Mouse (Mus musculus) embryonic facial prominence, embryonic 10.5 days (tissue): Measurements from ENCODE around the gene Cnot10. TPM values are rescaled to one million over a fixed set of nuclear protein-coding genes. Genes with fewer than 3 reads are reported as not detected.
A peak's percentile ranks its signal among the peaks of the same experiment; 100 is the strongest.

Experiments used
- DNase-seq: peaks from one replicate; pipeline ENCODE4 v3.0.0-alpha.2; 2017; ENCODE audit warnings: low spot score
- H3K27ac ChIP-seq: fragments of 300-500 bp; sonication (generic); replicated peaks from 2 replicates; pipeline ENCODE4 v1.5.1; 2016; ENCODE audit warnings: mild to moderate bottlenecking
- H3K27me3 ChIP-seq: fragments of 300-500 bp; sonication (generic); replicated peaks from 2 replicates; pipeline ENCODE4 v1.6.1; 2016; ENCODE audit warnings: low read depth, mild to moderate bottlenecking; ENCODE audit not compliant: poor library complexity, severe bottlenecking
- H3K36me3 ChIP-seq: fragments of 300-500 bp; sonication (generic); replicated peaks from 2 replicates; pipeline ENCODE4 v1.6.1; 2016; ENCODE audit warnings: mild to moderate bottlenecking, moderate library complexity
- H3K4me1 ChIP-seq: fragments of 300-500 bp; sonication (generic); 2 replicates; pipeline ENCODE4 v1.6.1; 2016
- H3K4me3 ChIP-seq: fragments of 300-500 bp; sonication (generic); 2 replicates; pipeline ENCODE4 v1.5.1; 2016; ENCODE audit warnings: mild to moderate bottlenecking, moderate library complexity
- H3K9me3 ChIP-seq: fragments of 300-500 bp; sonication (generic); 2 replicates; pipeline ENCODE4 v1.6.1; 2016; ENCODE audit warnings: mild to moderate bottlenecking
- WGBS: fragments of 180-500 bp; shearing (Covaris S2); methylation state at CpG from one replicate; pipeline ENCODE4 v1.1.7; 2016; 5-methylcytosine and 5-hydroxymethylcytosine counted together
- polyA plus RNA-seq: library from polyadenylated mRNA; unstranded; fragments of >200 nt; fragmentation: Nextera tagmentation; extraction: Ambion mirVana; gene quantifications from 2 replicates; pipeline ENCODE4 v1.2.1, GENCODE M21; 2016

The Cnot10 gene
- polyA plus RNA-seq, 1 experiment from 2014 or later, result 74.3 TPM

DNA sequence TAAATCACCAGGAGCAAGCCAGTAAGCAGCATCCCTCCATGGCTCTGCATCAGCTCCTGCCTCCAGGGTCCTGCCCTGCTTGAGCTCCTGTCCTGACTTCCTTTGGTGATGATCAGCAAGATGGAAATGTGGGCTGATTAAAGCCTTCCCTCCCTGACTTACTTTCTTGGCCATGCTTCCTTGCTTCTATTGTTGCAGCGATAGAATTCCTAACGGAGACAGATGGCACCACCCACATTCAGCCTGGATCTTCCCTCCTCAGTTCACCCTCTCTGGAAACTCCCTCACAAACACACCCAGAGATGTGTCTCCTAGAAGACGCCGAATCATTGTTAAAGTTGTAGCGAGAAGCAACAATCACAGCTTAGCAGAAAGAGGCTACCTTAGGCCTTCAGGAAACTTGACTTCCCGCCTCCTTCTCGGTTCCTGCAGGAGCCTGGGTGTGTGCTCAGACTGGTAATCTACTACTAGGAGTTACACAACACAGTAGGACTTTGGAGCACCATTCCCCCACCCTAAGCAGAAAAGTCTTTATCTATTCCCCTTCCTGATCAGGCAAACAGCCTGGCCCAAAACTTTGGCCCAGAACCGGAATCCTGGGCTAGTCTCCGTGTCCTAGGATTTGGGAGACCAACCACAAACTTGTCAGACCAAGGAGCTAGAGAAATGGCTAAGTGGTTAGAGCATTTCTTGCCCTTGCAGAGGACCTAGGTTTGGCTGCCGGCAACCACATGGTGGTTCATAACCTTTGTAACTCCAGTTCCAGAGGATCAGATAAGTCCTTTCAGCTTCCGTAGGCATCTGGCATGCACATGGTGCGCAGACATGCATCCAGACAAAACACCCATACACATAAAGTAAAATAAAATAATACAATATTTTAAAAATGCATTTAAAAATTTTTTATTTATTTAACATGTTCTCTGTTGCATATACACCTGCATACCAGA lies 6.8 kb upstream of the Cnot10 start:
- DNase-seq, result no peak
- no peaks in the 10 kb centered on the region for H3K9me3 ChIP-seq
- no peak overlapping the region for H3K27ac ChIP-seq
- H3K27me3 ChIP-seq, result peaks cover 16% of the 10 kb centered on the region
- H3K4me3 ChIP-seq, result no peak overlapping the region
- H3K36me3 ChIP-seq, result no peaks in the 10 kb centered on the region
- WGBS, result 90% methylated on average over 12 of the region's 12 CpGs
- no peaks in the 10 kb centered on the region for H3K4me1 ChIP-seq

DNA sequence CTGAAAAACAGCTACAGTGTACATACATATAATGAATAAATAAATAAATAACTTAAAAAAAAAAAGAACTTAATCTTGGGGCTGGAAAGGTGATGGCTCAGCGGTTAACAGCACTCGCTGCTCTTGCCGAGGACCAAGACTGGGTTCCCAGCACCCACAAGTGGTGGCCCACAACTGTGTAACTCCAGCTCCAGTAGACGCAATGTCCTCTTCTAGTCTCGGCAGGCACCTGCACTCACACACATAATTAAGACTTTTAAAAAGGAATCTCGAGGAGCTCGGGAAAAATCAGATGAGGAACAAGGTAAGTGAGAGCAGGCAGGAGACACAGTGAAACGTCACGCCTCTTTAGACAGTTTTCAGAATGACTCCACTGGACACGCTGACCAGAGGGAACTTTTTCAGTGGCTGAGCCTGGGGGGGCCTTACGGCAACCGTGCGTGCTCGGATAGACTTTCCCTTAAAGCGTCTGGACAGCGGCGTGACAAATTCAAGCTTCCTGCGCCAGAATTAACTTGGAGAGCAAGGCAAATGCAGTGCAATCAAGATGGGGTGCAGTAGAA lies 717 bp downstream of the Cnot10 start:
- H3K27ac ChIP-seq, result peak overlapping the region; percentile 90

DNA sequence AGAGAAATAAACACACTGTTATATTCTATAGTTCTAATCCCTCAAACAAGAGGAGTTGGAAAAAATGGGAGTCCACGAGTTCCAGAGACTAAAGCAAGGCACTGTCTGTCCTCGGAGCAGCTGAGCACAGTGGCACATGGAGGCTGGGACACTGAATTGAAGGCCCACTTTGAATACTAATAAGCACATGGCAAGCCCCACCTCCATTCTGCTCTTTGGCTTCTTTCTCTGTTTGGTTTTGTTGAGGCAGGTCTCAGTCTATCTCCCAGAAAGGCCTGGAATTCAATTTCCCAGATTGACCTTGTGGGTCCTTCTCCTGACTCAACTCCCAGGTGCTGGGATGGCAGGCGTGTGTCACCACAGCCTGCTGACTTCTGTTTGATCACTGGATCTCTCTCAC lies 3.2 kb downstream of the Cnot10 start:
- no peak overlapping the region for H3K4me3 ChIP-seq
- H3K9me3 ChIP-seq, result no peaks in the 10 kb centered on the region
- 92% methylated on average over 3 of the region's 3 CpGs for WGBS

More for the DNA sequence above, 717 bp downstream of the Cnot10 start:
- no peak for DNase-seq
- peaks cover 13% of the 10 kb centered on the region for H3K27me3 ChIP-seq
- H3K36me3 ChIP-seq, result peaks cover 28% of the 10 kb centered on the region
- H3K4me1 ChIP-seq, result peaks cover 18% of the 10 kb centered on the region
- peak overlapping the region; percentile 95 for H3K4me3 ChIP-seq
- WGBS, result 14% methylated on average over 18 of the region's 18 CpGs
- H3K9me3 ChIP-seq, result no peaks in the 10 kb centered on the region

DNA sequence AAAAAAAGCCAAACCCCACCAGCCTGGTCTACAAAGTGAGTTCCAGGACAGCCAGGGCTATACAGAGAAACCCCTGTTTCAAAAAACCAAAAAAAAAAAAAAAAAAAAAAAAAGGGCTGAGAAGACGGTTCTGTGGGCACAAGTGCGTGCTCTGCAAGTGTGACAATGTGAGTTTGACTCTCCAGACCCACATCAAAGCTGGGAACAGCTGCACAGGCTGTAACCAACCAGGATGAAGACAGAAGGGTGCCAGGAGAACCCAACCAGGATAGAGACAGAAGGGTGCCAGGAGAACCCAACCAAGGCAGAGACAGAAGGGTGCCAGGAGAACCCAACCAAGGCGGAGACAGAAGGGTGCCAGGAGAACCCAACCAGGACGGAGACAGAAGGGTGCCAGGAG lies 3.8 kb downstream of the Cnot10 start:
- Histone ChIP-seq H3K9me3 (no peaks in the 10 kb centered on the region), H3K4me3 (no peak overlapping the region), H3K4me1 (peaks cover 18% of the 10 kb centered on the region), H3K36me3 (peaks cover 45% of the 10 kb centered on the region), H3K27ac (no peak overlapping the region), H3K27me3 (no peaks in the 10 kb centered on the region)
- WGBS, result 96% methylated on average over 4 of the region's 4 CpGs
- no peak for DNase-seq

More for the DNA sequence above, 3.2 kb downstream of the Cnot10 start:
- no peaks in the 10 kb centered on the region for H3K27me3 ChIP-seq
- no peak overlapping the region for H3K27ac ChIP-seq
- peaks cover 18% of the 10 kb centered on the region for H3K4me1 ChIP-seq
- peaks cover 39% of the 10 kb centered on the region for H3K36me3 ChIP-seq
- no peak for DNase-seq

GRCm38 (mm10) chr9:114632331-114632730 lies 7.7 kb downstream of the Cnot10 start:
- Histone ChIP-seq H3K27me3 (no peaks in the 10 kb centered on the region), H3K4me3 (no peak overlapping the region), H3K9me3 (no peaks in the 10 kb centered on the region), H3K4me1 (0 out of 2 replicates have a peak, but pooled peaks cover 2% of the 10 kb centered on the region), H3K36me3 (peaks cover 72% of the 10 kb centered on the region), H3K27ac (no peak overlapping the region)
- WGBS, result 65% methylated on average over 4 of the region's 4 CpGs
- no peak for DNase-seq

DNA sequence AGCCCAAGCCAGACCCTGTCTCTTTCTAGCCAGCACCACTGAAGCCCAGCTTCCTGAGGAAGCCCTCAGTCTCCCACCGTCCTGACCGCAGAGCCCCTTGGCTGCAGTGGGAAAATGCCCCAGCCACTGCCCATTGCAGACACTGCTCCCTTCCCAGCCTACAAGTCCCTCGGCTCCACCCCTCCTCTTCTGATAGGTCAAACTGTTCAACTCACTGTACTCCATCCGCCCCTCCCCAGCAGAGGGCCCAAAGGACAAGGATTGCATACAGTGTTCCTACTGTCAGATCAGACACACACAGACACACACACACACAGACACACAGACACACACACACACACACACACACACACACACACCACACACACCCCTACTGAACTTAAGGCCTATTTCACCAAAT lies 13.3 kb downstream of the Cnot10 start:
- DNase-seq, result no peak
- Histone ChIP-seq H3K27ac (no peak overlapping the region), H3K4me3 (no peak overlapping the region), H3K4me1 (no peaks in the 10 kb centered on the region), H3K27me3 (no peaks in the 10 kb centered on the region), H3K36me3 (peaks cover 99% of the 10 kb centered on the region), H3K9me3 (no peaks in the 10 kb centered on the region)
- 74% methylated on average over 4 of the region's 4 CpGs for WGBS

GRCm38 (mm10) chr9:114624178-114624577 lies 15.8 kb downstream of the Cnot10 start:
- Histone ChIP-seq H3K36me3 (peaks cover 98% of the 10 kb centered on the region), H3K27ac (no peak overlapping the region), H3K9me3 (no peaks in the 10 kb centered on the region), H3K4me1 (no peaks in the 10 kb centered on the region), H3K4me3 (no peak overlapping the region), H3K27me3 (no peaks in the 10 kb centered on the region)
- no peak for DNase-seq
- WGBS, result 98% methylated on average over 6 of the region's 6 CpGs

DNA sequence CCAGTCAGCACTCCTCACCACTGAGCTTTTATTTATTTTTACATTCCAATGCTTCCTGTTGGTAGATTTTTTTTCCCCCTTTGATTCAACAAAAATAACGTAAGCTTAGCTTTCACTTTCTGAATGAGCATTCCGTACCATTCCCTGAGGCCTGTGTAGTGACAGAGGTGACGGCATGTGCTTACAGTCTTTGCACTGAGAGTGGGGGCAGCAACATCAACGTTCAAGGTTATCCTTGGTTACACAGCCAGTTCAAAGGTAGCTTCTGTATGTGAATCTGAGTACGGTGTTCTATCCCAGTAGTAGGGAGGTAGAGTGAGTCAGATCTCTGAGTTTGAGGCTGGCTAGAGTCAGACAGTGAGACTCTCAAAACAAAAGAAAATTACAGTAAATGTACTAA lies 18.8 kb downstream of the Cnot10 start:
- no peaks in the 10 kb centered on the region for H3K27me3 ChIP-seq
- no peaks in the 10 kb centered on the region for H3K9me3 ChIP-seq
- H3K27ac ChIP-seq, result no peak overlapping the region
- no peaks in the 10 kb centered on the region for H3K4me1 ChIP-seq
- WGBS, result 90% methylated on average over 5 of the region's 5 CpGs
- DNase-seq, result no peak
- H3K36me3 ChIP-seq, result peaks cover 97% of the 10 kb centered on the region
- no peak overlapping the region for H3K4me3 ChIP-seq

DNA sequence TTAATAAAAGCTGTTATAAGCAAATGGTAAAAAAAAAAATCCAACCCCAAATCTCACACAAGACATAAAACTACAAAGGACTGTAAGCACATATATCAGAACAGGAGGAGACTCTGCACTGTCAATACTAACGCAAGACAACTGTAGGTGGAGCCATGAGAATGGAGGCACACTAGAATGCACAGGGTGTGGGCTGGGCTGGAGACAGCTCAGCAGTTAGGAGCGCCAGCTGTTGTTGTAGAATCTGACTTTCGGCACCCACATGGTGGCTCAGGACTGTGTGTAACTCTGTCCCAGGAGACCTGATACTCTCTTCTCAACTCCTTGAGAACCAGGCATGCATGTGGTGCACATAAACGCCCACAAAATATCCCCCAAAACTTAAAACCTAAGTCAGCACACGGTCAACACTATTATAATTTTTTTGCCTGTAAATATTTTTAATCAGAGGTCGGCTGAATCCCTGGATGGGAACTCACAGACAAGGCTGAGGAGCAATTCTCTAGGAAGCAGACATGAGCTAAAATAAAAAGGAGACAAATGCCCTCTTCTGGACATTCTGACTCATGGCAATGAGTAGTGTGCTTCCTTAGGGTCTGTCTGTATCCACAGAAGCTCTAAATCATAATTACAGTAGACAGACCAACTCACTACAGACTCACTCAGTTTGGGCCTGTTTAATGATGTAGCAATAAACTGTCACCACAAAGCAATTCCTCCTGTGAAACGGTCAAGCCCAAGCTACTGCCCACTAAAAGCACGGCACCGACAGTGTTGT lies 25.6 kb downstream of the Cnot10 start:
- H3K4me3 ChIP-seq, result no peak overlapping the region
- no peak for DNase-seq
- H3K27ac ChIP-seq, result no peak overlapping the region
- no peaks in the 10 kb centered on the region for H3K9me3 ChIP-seq
- 88% methylated on average over 9 of the region's 9 CpGs for WGBS
- H3K36me3 ChIP-seq, result peaks cover 88% of the 10 kb centered on the region
- H3K27me3 ChIP-seq, result no peaks in the 10 kb centered on the region
- no peaks in the 10 kb centered on the region for H3K4me1 ChIP-seq

DNA sequence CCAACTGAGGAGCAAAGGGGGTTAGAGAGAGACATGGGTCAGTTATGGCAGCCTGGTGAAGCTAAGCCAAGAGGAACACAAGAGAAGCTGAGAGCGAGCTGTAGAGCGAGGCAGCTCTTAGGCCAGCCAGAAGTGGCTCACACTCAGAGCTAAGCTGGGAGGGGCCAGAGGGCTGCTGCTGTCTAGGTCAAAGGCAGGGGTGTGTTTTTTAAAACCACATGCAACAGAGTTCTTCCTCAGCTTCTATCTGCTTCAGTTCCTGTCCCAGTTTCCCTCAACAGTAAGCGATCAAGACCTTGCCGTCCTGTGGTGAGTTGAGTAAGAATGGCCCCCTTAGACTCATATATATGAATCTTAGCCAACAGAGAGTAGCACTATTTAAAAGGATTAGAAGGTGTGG lies 27.0 kb downstream of the Cnot10 start:
- no peak for DNase-seq
- Histone ChIP-seq H3K9me3 (no peaks in the 10 kb centered on the region), H3K36me3 (peaks cover 88% of the 10 kb centered on the region), H3K4me3 (no peak overlapping the region), H3K4me1 (no peaks in the 10 kb centered on the region), H3K27me3 (no peaks in the 10 kb centered on the region), H3K27ac (no peak overlapping the region)
- WGBS, result 97% methylated on average over 4 of the region's 4 CpGs

- H3K36me3 ChIP-seq, result peaks cover 88% of the 10 kb centered on the region
- no peaks in the 10 kb centered on the region for H3K27me3 ChIP-seq
Measured at GRCm38 (mm10) chr9:114612566-114612965, 27.4 kb downstream of the Cnot10 start.

DNA sequence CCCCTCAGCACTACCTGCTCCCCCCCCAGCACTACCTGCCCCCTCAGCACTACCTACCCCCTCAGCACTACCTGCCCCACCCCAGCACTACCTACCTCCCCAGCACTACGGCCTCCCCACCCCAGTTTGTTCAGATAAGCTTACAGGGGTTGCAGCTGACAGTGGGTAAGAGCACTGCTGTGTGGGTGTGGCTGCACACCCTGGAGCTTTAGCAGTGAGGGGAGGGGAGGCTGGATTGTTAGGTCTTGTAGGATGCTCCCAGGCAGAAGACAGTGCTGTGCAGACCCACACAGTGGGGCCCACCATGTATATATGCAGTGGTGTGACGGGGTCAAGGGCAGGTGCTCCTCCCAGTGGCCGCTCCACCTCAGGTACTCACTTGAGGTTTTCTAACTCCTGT lies 29.7 kb downstream of the Cnot10 start:
- DNase-seq, result no peak
- Histone ChIP-seq H3K4me3 (no peak overlapping the region), H3K27ac (no peak overlapping the region), H3K4me1 (no peaks in the 10 kb centered on the region), H3K9me3 (no peaks in the 10 kb centered on the region), H3K27me3 (no peaks in the 10 kb centered on the region), H3K36me3 (peaks cover 92% of the 10 kb centered on the region)
- 95% methylated on average over 3 of the region's 3 CpGs for WGBS

More at GRCm38 (mm10) chr9:114612566-114612965, 27.4 kb downstream of the Cnot10 start:
- Histone ChIP-seq H3K4me3 (no peak overlapping the region), H3K9me3 (no peaks in the 10 kb centered on the region), H3K4me1 (no peaks in the 10 kb centered on the region), H3K27ac (no peak overlapping the region)
- no peak for DNase-seq
- WGBS, result 87% methylated on average over 4 of the region's 4 CpGs
